28 mouse cellular contexts compared by ENCODE assay signal in genomic region chr6:17501440-17501839, GRCm38 (mm10). TPM values are rescaled to one million over a fixed set of nuclear protein-coding genes. Genes with fewer than 3 reads are reported as not detected.
A peak's percentile ranks its signal among the peaks of the same experiment; 100 is the strongest.
DNase-seq lines count a peak whose midpoint lies in the region; ATAC-seq and TF ChIP-seq lines count a peak whose summit lies in the region.
"Had no signal": no experiment of that assay in that cellular context is flagged by ENCODE, and none has a peak within 500 bp of the region (broad histone marks: within the 10 kb centered on the region; RNA-seq: fewer than 3 reads in every experiment).

No protein-coding gene starts in this region.

- ATAC-seq in lung, embryonic 14.5 days (ENCODE audit: insufficient read depth) = peak; percentile 52; the same call in 1 of the 2 replicates
- ATAC-seq in Patski = peak; percentile 70
- ATAC-seq in stomach, postnatal 0 days (ENCODE audit: low FRiP score, low TSS enrichment) = 0 out of 2 replicates have a peak, but pooled peaks have one; percentile 49
- ATAC-seq in liver, embryonic 11.5 days (replicated peaks; ENCODE audit: low FRiP score) = no peak
- ATAC-seq: activated CD4-positive, CD25-positive, alpha-beta regulatory T cell, adult 4 months; forebrain, embryonic 16.5 days; hindbrain, embryonic 16.5 days; midbrain, embryonic 15.5 days had no signal

- TF ChIP-seq POLR2A in lung, adult 2 months (IDR thresholded peaks at IDR 0.05; ENCODE audit: borderline replicate concordance, extremely low read depth, low read depth, low read length) = no peak

- CTCF ChIA-PET in Patski (lab: Charles Lee) = interaction anchor here (2.4 kb wide), 1 partner anchor 10 kb away, joined by 11 read pairs; no protein-coding TSS in a partner anchor

- H3K4me1 ChIP-seq in lung, embryonic 14.5 days (ENCODE audit: insufficient read depth) = peaks cover 5% of the 10 kb centered on the region; the same call in 1 of the 2 replicates
- H3K4me1 ChIP-seq in lung, adult 2 months (ENCODE audit: control insufficient read depth, insufficient read depth, low read length) = peaks cover 5% of the 10 kb centered on the region; the same call in 1 of the 2 replicates
- H3K4me1 ChIP-seq in stomach, postnatal 0 days (replicated peaks; ENCODE audit: control insufficient read depth, insufficient read depth) = 0 out of 2 replicates have a peak, but pooled peaks cover 4% of the 10 kb centered on the region
- H3K4me1 ChIP-seq in liver, embryonic 11.5 days (replicated peaks; ENCODE audit: control insufficient read depth, insufficient read depth, low read length) = no peaks in the 10 kb centered on the region
- H3K4me1 ChIP-seq: limb, embryonic 15.5 days; midbrain, embryonic 10.5 days; midbrain, embryonic 15.5 days; neural tube, embryonic 15.5 days had no signal

- H3K36me3 ChIP-seq in lung, embryonic 14.5 days (ENCODE audit: insufficient read depth) = no peaks in the 10 kb centered on the region
- no peaks in the 10 kb centered on the region for H3K36me3 ChIP-seq in stomach, postnatal 0 days (ENCODE audit: control insufficient read depth, insufficient read depth, low read length)
- no peaks in the 10 kb centered on the region for H3K36me3 ChIP-seq in liver, embryonic 11.5 days (ENCODE audit: control insufficient read depth, insufficient read depth, low read length)
- H3K36me3 ChIP-seq: embryonic facial prominence, embryonic 12.5 days; heart, embryonic 13.5 days; limb, embryonic 10.5 days; limb, embryonic 15.5 days; midbrain, embryonic 10.5 days; midbrain, embryonic 15.5 days; neural tube, embryonic 15.5 days had no signal

- H3K9ac ChIP-seq in lung, embryonic 14.5 days = no peak overlapping the region
- H3K9ac ChIP-seq in stomach, postnatal 0 days (ENCODE audit: low read length) = no peak overlapping the region
- no peak overlapping the region for H3K9ac ChIP-seq in liver, embryonic 11.5 days (ENCODE audit: low read depth, low read length)
- H3K9ac ChIP-seq: embryonic facial prominence, embryonic 12.5 days; heart, embryonic 13.5 days; limb, embryonic 15.5 days; midbrain, embryonic 15.5 days; neural tube, embryonic 15.5 days had no signal

- H3K27me3 ChIP-seq in lung, embryonic 14.5 days (ENCODE audit: insufficient read depth, low read length) = no peaks in the 10 kb centered on the region
- H3K27me3 ChIP-seq in Patski = no peaks in the 10 kb centered on the region
- H3K27me3 ChIP-seq in stomach, postnatal 0 days (ENCODE audit: control insufficient read depth, insufficient read depth, low read length) = no peaks in the 10 kb centered on the region
- no peaks in the 10 kb centered on the region for H3K27me3 ChIP-seq in liver, embryonic 11.5 days (replicated peaks; ENCODE audit: control insufficient read depth, insufficient read depth, low read length)
- H3K27me3 ChIP-seq: embryonic facial prominence, embryonic 12.5 days; heart, embryonic 13.5 days; limb, embryonic 15.5 days; midbrain, embryonic 15.5 days; neural tube, embryonic 15.5 days had no signal

- TF ChIP-seq CTCF in lung, embryonic 14.5 days (IDR thresholded peaks at IDR 0.05; ENCODE audit: low read depth) = no peak
- no peak for TF ChIP-seq CTCF in lung, adult 2 months (IDR thresholded peaks at IDR 0.05; ENCODE audit: insufficient read depth, low read length)
- TF ChIP-seq CTCF in Patski (IDR thresholded peaks at IDR 0.05) = no peak
- no peak for TF ChIP-seq CTCF in stomach, postnatal 0 days (IDR thresholded peaks at IDR 0.05; ENCODE audit: low read depth)

- DNase-seq in lung, embryonic 14.5 days = peak; percentile 50
- DNase-seq in lung, adult 2 months = no peak
- peak; percentile 31 for DNase-seq in urinary bladder, postnatal 14 days (ENCODE audit: low spot score)
- DNase-seq in urinary bladder, postnatal 10 days (ENCODE audit: low spot score) = no peak
- DNase-seq in Patski (ENCODE audit: low read depth, low spot score) = peak; percentile 53
- no peak for DNase-seq in stomach, postnatal 0 days (ENCODE audit: low spot score)
- no peak for DNase-seq in layer of hippocampus, adult 8-10 months (ENCODE audit: low spot score in 2 of 2)
- no peak for DNase-seq in liver, embryonic 11.5 days (ENCODE audit: low spot score)
- DNase-seq: adrenal gland, adult 8-10 months; cerebellum, adult 9-11 months; embryo, embryonic 11 days; gastrocnemius, postnatal 10 days; kidney, adult 18-20 months; kidney, postnatal 4 days; retina, postnatal 1 day; right cerebral cortex, postnatal 25 days; thymus, postnatal 4 days had no signal

- no peak overlapping the region for H3K4me2 ChIP-seq in lung, embryonic 14.5 days
- H3K4me2 ChIP-seq in stomach, postnatal 0 days (replicated peaks; ENCODE audit: low read depth) = no peak overlapping the region
- H3K4me2 ChIP-seq in liver, embryonic 11.5 days = no peak overlapping the region
- H3K4me2 ChIP-seq: embryonic facial prominence, embryonic 12.5 days; heart, embryonic 13.5 days; limb, embryonic 15.5 days; midbrain, embryonic 15.5 days; neural tube, embryonic 15.5 days had no signal

- H3K9me3 ChIP-seq in lung, embryonic 14.5 days (ENCODE audit: low read depth, low read length) = no peaks in the 10 kb centered on the region
- no peaks in the 10 kb centered on the region for H3K9me3 ChIP-seq in stomach, postnatal 0 days (ENCODE audit: control insufficient read depth, low read length)
- H3K9me3 ChIP-seq in liver, embryonic 11.5 days (ENCODE audit: control insufficient read depth, low read length) = no peaks in the 10 kb centered on the region
- H3K9me3 ChIP-seq: embryonic facial prominence, embryonic 12.5 days; heart, embryonic 13.5 days; limb, embryonic 10.5 days; limb, embryonic 15.5 days; midbrain, embryonic 10.5 days; midbrain, embryonic 15.5 days; neural tube, embryonic 15.5 days had no signal

- in situ Hi-C loops in Patski (cut with MboI; ENCODE audit: low pct_unique_long_range_greater_than_20kb) = no loop called here

- POLR2A ChIA-PET in Patski (lab: Charles Lee) = no interaction called here

- 55% methylated on average over 4 of the region's 4 CpGs for WGBS in lung, embryonic 14.5 days
- 57% methylated on average over 4 of the region's 4 CpGs for WGBS in lung, adult 2 months
- WGBS in stomach, postnatal 0 days = 35% methylated on average over 4 of the region's 4 CpGs
- WGBS in liver, embryonic 11.5 days = 83% methylated on average over 4 of the region's 4 CpGs

- no peak for TF ChIP-seq EP300 in stomach, postnatal 0 days (optimal IDR thresholded peaks at IDR 0.05)

- no peak overlapping the region for H3K27ac ChIP-seq in lung, embryonic 14.5 days (ENCODE audit: low read depth)
- peak overlapping the region; percentile 45; the same call in 1 of the 2 replicates for H3K27ac ChIP-seq in stomach, postnatal 0 days (replicated peaks)
- H3K27ac ChIP-seq in liver, embryonic 11.5 days (ENCODE audit: low read depth, low read length) = no peak overlapping the region
- H3K27ac ChIP-seq: embryonic facial prominence, embryonic 12.5 days; heart, embryonic 13.5 days; limb, embryonic 10.5 days; limb, embryonic 15.5 days; midbrain, embryonic 10.5 days; midbrain, embryonic 15.5 days; neural tube, embryonic 15.5 days had no signal

- H3K4me3 ChIP-seq in lung, embryonic 14.5 days (ENCODE audit: low read depth, low read length) = no peak overlapping the region
- no peak overlapping the region for H3K4me3 ChIP-seq in lung, adult 2 months (replicated peaks; ENCODE audit: extremely low read depth, low read depth, low read length)
- no peak overlapping the region for H3K4me3 ChIP-seq in stomach, postnatal 0 days (ENCODE audit: low read depth, low read length)
- H3K4me3 ChIP-seq in liver, embryonic 11.5 days (ENCODE audit: low read depth, low read length) = no peak overlapping the region
- H3K4me3 ChIP-seq: embryonic facial prominence, embryonic 12.5 days; heart, embryonic 13.5 days; limb, embryonic 10.5 days; limb, embryonic 15.5 days; midbrain, embryonic 10.5 days; midbrain, embryonic 15.5 days; neural tube, embryonic 15.5 days had no signal

RNA-seq across cellular contexts. Expression of gene Met, which starts 37.8 kb away (rescaled TPM):
- polyA plus RNA-seq in lung, embryonic 14.5 days (2014; fragmentation: Nextera tagmentation; extraction: Ambion mirVana) = 10.7 and 12.5 TPM in 2 replicates
- polyA plus RNA-seq in lung, adult 2 months (2012; rRNA removed) = 12.6 and 15.5 TPM in 2 replicates
- 128 TPM for polyA plus RNA-seq in Patski (2021)
- polyA plus RNA-seq in stomach, postnatal 0 days (2015; fragmentation: Nextera tagmentation; extraction: Ambion mirVana) = 4.0 and 4.5 TPM in 2 replicates
- total RNA-seq in layer of hippocampus, adult 8-10 months (2022) = 1 to 10 TPM; 2.9 to 5.3 (median 4.5) TPM
- polyA plus RNA-seq in liver, embryonic 11.5 days (2014; fragmentation: Nextera tagmentation; extraction: Ambion mirVana) = 7.8 and 8.2 TPM in 2 replicates
- total RNA-seq: MEL had no signal
- polyA plus RNA-seq: activated CD4-positive, CD25-positive, alpha-beta regulatory T cell, adult 4 months had no signal

Comparison
In these comparisons a context has a peak if more than half of its experiments do, and no peak if none do; other contexts are left out.
1. DNase-seq: peak in lung, embryonic 14.5 days (single experiment), urinary bladder, postnatal 14 days (single experiment) and Patski (single experiment); none in lung, adult 2 months (single experiment), urinary bladder, postnatal 10 days (single experiment), stomach, postnatal 0 days (single experiment), layer of hippocampus, adult 8-10 months (0 of 2) and liver, embryonic 11.5 days (single experiment).